Mouse (Mus musculus): Measurements from ENCODE around the gene C1d.

- TF ChIP-seq CTCF (IDR thresholded peaks at IDR 0.05; ENCODE audit: low read depth) (peak; percentile 82), EP300 (IDR thresholded peaks at IDR 0.05; ENCODE audit: low read depth) (no peak)
Observed at GRCm38 (mm10) chr11:17284055-17284454, 26.7 kb downstream of the C1d start.
